Mouse (Mus musculus): Measurements from ENCODE around the gene Itga2. TPM values are rescaled to one million over a fixed set of nuclear protein-coding genes. Genes with fewer than 3 reads are reported as not detected.

Gene Itga2
- total and polyA plus RNA-seq, 2 experiments: 0.01 to 0.09 TPM

DNA sequence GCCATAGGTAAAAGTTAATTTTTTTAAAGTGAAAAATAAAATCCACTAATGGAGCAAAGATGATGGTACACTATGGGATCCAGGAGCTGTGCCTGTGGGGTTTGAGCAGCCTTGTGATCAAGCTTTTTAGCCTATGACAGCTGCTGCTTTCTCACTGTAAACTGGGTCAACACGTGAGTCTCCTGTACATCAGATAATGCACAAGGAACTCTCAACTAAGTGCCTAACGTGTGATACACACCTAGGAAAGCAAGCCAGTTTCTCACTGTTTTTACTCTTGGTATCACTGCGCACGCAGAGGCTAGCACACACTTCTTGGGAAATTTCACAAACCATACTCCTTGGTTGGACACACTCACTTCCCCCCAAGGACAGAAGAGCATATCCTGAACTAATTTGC, 17.3 kb downstream of the Itga2 start:
- Histone ChIP-seq H3K4me1 (ENCODE audit: control insufficient read depth, insufficient read depth, low read length) (peaks cover 8% of the 10 kb centered on the region), H3K36me3 (ENCODE audit: control insufficient read depth, insufficient read depth, low read length) (no peaks in the 10 kb centered on the region), H3K9ac (ENCODE audit: low read depth, low read length) (no peak overlapping the region), H3K27me3 (ENCODE audit: control insufficient read depth, insufficient read depth, low read length) (no peaks in the 10 kb centered on the region), H3K27ac (replicated peaks; ENCODE audit: insufficient read depth, low read depth, low read length) (no peak overlapping the region), H3K79me2 (ENCODE audit: control insufficient read depth, insufficient read depth, low read length) (no peaks in the 10 kb centered on the region), H3K4me3 (ENCODE audit: insufficient read depth, low read depth, low read length) (no peak overlapping the region)
- no peak for TF ChIP-seq POLR2A (IDR thresholded peaks at IDR 0.05; ENCODE audit: extremely low read depth, insufficient read depth, low read length)
- TF ChIP-seq CTCF (IDR thresholded peaks at IDR 0.05; ENCODE audit: low read depth, low read length): no peak
- DNase-seq (ENCODE audit: extremely low read depth, low read depth, low spot score): no peak
- 37% methylated on average over 4 of the region's 4 CpGs for WGBS

DNA sequence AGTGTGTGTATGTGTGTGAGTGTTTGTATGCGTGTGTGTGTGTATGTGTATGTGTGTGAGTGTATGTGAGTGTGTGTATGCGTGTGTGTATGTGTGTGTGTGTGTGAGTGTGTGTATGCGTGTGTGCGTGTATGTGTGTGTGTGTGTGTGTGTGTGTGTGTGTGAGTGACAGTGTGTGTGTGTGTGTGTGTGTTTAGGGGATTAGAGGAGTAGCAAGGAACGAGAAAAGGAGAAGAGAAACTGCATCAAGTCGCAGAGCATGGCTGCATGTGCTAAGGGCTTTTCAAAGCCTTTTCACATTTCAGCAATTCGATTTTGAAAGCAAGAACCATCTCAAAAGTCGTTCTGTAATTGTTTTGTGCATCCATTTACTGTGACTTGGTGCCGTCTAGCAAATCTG, 21.3 kb downstream of the Itga2 start:
- TF ChIP-seq POLR2A (IDR thresholded peaks at IDR 0.05; ENCODE audit: extremely low read depth, insufficient read depth, low read length) (no peak), CTCF (IDR thresholded peaks at IDR 0.05; ENCODE audit: low read depth, low read length) (no peak)
- Histone ChIP-seq H3K79me2 (ENCODE audit: control insufficient read depth, insufficient read depth, low read length) (no peaks in the 10 kb centered on the region), H3K4me1 (ENCODE audit: control insufficient read depth, insufficient read depth, low read length) (peaks cover 8% of the 10 kb centered on the region), H3K36me3 (ENCODE audit: control insufficient read depth, insufficient read depth, low read length) (no peaks in the 10 kb centered on the region), H3K9ac (ENCODE audit: low read depth, low read length) (no peak overlapping the region), H3K27ac (replicated peaks; ENCODE audit: insufficient read depth, low read depth, low read length) (no peak overlapping the region), H3K4me3 (ENCODE audit: insufficient read depth, low read depth, low read length) (no peak overlapping the region), H3K27me3 (ENCODE audit: control insufficient read depth, insufficient read depth, low read length) (no peaks in the 10 kb centered on the region)
- 79% methylated on average over 9 of the region's 9 CpGs for WGBS
- DNase-seq (ENCODE audit: extremely low read depth, low read depth, low spot score): no peak

DNA sequence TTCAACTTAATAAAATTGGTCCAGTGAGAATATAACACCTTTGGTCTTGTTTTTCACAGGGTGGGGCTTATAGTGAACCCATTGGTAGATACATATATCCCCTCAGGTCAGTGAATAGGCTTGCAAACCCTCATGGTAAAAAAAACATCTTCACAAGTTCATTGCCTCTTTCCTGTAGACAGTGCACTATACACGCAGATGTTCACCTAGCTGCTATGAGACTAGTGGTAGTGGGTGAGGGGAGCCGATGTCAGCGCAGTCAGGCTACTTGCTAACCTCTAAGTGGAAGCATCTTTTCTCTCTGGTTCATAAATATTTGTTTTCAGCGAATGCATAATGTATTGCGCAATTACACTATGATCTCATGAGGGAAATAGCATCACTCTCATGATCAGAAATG, 22.4 kb downstream of the Itga2 start:
- DNase-seq (ENCODE audit: extremely low read depth, low read depth, low spot score): no peak
- Histone ChIP-seq H3K4me1 (ENCODE audit: control insufficient read depth, insufficient read depth, low read length) (peaks cover under 1% of the 10 kb centered on the region; the same call in 1 of the 2 replicates), H3K4me3 (ENCODE audit: insufficient read depth, low read depth, low read length) (no peak overlapping the region), H3K9ac (ENCODE audit: low read depth, low read length) (no peak overlapping the region), H3K27ac (replicated peaks; ENCODE audit: insufficient read depth, low read depth, low read length) (no peak overlapping the region), H3K36me3 (ENCODE audit: control insufficient read depth, insufficient read depth, low read length) (no peaks in the 10 kb centered on the region), H3K79me2 (ENCODE audit: control insufficient read depth, insufficient read depth, low read length) (no peaks in the 10 kb centered on the region), H3K27me3 (ENCODE audit: control insufficient read depth, insufficient read depth, low read length) (no peaks in the 10 kb centered on the region)
- TF ChIP-seq POLR2A (IDR thresholded peaks at IDR 0.05; ENCODE audit: extremely low read depth, insufficient read depth, low read length) (no peak), CTCF (IDR thresholded peaks at IDR 0.05; ENCODE audit: low read depth, low read length) (no peak)
- 82% methylated on average over 5 of the region's 5 CpGs for WGBS

DNA sequence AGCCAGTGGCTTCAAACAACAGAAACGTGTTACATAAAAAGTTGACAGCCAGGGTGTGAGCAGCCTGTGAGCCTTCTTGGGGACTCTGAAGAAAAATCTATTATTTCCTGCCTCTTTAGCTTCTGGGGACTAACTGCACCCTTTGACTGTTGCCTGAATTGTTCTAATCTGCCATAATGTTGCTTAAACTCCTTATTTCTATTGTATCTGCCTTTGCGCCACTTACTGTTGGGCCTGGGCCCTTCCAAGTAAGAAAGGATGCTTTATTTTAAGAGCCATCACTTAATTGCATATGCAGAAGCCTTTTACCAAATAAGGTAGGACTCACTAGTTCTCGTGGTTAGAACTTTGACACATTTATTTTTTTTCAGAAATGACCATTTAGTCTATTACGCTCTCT, 24.0 kb downstream of the Itga2 start:
- 90% methylated on average over 4 of the region's 4 CpGs for WGBS
- Histone ChIP-seq H3K4me1 (ENCODE audit: control insufficient read depth, insufficient read depth, low read length) (no peaks in the 10 kb centered on the region), H3K27me3 (ENCODE audit: control insufficient read depth, insufficient read depth, low read length) (no peaks in the 10 kb centered on the region), H3K79me2 (ENCODE audit: control insufficient read depth, insufficient read depth, low read length) (no peaks in the 10 kb centered on the region), H3K4me3 (ENCODE audit: insufficient read depth, low read depth, low read length) (no peak overlapping the region), H3K9ac (ENCODE audit: low read depth, low read length) (no peak overlapping the region), H3K36me3 (ENCODE audit: control insufficient read depth, insufficient read depth, low read length) (no peaks in the 10 kb centered on the region), H3K27ac (replicated peaks; ENCODE audit: insufficient read depth, low read depth, low read length) (no peak overlapping the region)
- DNase-seq (ENCODE audit: extremely low read depth, low read depth, low spot score): no peak
- no peak for TF ChIP-seq CTCF (IDR thresholded peaks at IDR 0.05; ENCODE audit: low read depth, low read length)
- no peak for TF ChIP-seq POLR2A (IDR thresholded peaks at IDR 0.05; ENCODE audit: extremely low read depth, insufficient read depth, low read length)

DNA sequence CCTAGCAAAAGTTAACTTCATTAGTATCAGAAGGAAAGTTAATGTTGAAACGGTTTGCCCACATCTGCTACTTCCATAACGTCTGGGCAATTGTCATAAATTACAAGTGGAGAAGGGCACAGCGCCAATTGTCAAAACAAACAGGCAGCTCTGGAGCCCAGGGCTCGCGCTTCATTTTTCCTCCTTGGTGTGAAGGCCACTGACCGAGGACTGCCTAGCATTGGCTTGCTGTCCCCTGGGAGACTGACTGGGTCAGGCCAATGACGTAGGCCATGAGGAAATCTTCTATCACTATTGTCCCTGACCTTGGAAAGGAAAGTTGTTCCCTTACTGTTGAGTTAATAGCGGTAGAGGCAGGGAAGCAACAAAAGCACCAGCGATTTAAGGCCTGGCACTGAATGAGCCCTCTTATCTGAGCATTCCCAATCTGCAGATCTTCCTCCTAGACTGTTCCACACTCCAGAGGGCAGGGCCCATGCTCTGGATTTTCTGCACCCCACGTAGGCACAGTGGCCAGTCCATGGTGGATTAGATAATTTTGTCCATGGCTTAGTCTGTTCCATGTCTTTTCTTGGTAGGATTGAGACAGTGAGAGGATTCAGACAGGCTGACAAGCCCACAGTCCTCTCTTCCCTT, 35.0 kb downstream of the Itga2 start:
- Histone ChIP-seq H3K36me3 (ENCODE audit: control insufficient read depth, insufficient read depth, low read length) (no peaks in the 10 kb centered on the region), H3K27me3 (ENCODE audit: control insufficient read depth, insufficient read depth, low read length) (no peaks in the 10 kb centered on the region), H3K79me2 (ENCODE audit: control insufficient read depth, insufficient read depth, low read length) (no peaks in the 10 kb centered on the region), H3K9ac (ENCODE audit: low read depth, low read length) (no peak overlapping the region), H3K27ac (replicated peaks; ENCODE audit: insufficient read depth, low read depth, low read length) (no peak overlapping the region), H3K4me3 (ENCODE audit: insufficient read depth, low read depth, low read length) (no peak overlapping the region), H3K4me1 (ENCODE audit: control insufficient read depth, insufficient read depth, low read length) (no peaks in the 10 kb centered on the region)
- 67% methylated on average over 10 of the region's 10 CpGs for WGBS
- TF ChIP-seq POLR2A (IDR thresholded peaks at IDR 0.05; ENCODE audit: extremely low read depth, insufficient read depth, low read length) (no peak), CTCF (IDR thresholded peaks at IDR 0.05; ENCODE audit: low read depth, low read length) (no peak)
- peak; percentile 18 for DNase-seq (ENCODE audit: extremely low read depth, low read depth, low spot score)

DNA sequence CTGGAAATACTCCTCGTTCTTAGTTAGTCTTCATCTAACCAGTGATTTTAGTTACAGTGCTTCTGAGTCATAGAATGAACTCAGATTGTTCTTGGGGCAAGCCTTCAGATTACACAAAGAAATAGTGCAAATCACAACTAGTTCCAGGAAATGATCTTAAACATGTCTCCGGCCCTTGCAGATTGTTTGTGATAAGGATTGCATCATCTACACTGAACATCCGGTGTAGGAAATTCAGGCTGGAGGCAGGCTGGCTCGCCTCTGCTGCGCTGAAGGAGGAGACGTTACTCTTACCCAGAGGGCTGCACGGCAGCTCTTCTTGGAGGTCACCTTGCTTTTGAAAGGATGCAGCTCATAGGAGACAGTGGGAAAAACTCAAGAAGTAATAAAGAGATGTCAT, 36.0 kb downstream of the Itga2 start:
- no peaks in the 10 kb centered on the region for H3K4me1 ChIP-seq (ENCODE audit: control insufficient read depth, insufficient read depth, low read length)
- DNase-seq (ENCODE audit: extremely low read depth, low read depth, low spot score): peak; percentile 15

More for the DNA sequence above, 36.0 kb downstream of the Itga2 start:
- no peak for TF ChIP-seq POLR2A (IDR thresholded peaks at IDR 0.05; ENCODE audit: extremely low read depth, insufficient read depth, low read length)
- no peak for TF ChIP-seq CTCF (IDR thresholded peaks at IDR 0.05; ENCODE audit: low read depth, low read length)
- Histone ChIP-seq H3K27me3 (ENCODE audit: control insufficient read depth, insufficient read depth, low read length) (no peaks in the 10 kb centered on the region), H3K27ac (replicated peaks; ENCODE audit: insufficient read depth, low read depth, low read length) (no peak overlapping the region), H3K9ac (ENCODE audit: low read depth, low read length) (no peak overlapping the region), H3K36me3 (ENCODE audit: control insufficient read depth, insufficient read depth, low read length) (no peaks in the 10 kb centered on the region), H3K79me2 (ENCODE audit: control insufficient read depth, insufficient read depth, low read length) (no peaks in the 10 kb centered on the region), H3K4me3 (ENCODE audit: insufficient read depth, low read depth, low read length) (no peak overlapping the region)
- WGBS: 43% methylated on average over 7 of the region's 7 CpGs

All from liver, adult 2 months (tissue).